Mouse (Mus musculus) CH12.LX (cell line): ENCODE measurements around the gene Tmsb10. TPM values are rescaled to one million over a fixed set of nuclear protein-coding genes. Genes with fewer than 3 reads are reported as not detected.

Experiments used
- DNase-seq: peaks from one replicate; pipeline ENCODE4 v3.0.0-alpha.2; 2013; ENCODE audit errors: extremely low read depth
- H3K27ac ChIP-seq: 2 replicates; pipeline ENCODE4 v1.5.1; 2012; ENCODE audit warnings: low read depth, mild to moderate bottlenecking, control low read depth, moderate library complexity; ENCODE audit not compliant: insufficient read depth
- H3K27me3 ChIP-seq: replicated peaks from 2 replicates; pipeline ENCODE3; 2012; ENCODE audit warnings: inconsistent platforms
- H3K36me3 ChIP-seq, 2 experiments: replicated peaks in 1 of 2; 2 replicates each; pipeline versions ENCODE3 to v1.6.1; 2012; ENCODE audit warnings: inconsistent platforms in 1 of 2, low read length in 1 of 2, mild to moderate bottlenecking in 1 of 2, mixed read lengths in 1 of 2, moderate library complexity in 1 of 2; ENCODE audit not compliant: control insufficient read depth in 1 of 2, insufficient read depth in 1 of 2
- H3K4me1 ChIP-seq, 2 experiments: 2 replicates each; pipeline ENCODE4 v1.6.1; 2012; ENCODE audit warnings: inconsistent platforms in 1 of 2, moderate library complexity in 1 of 2; ENCODE audit not compliant: insufficient read depth in 2 of 2, control insufficient read depth in 1 of 2
- H3K4me2 ChIP-seq: 2 replicates; pipeline ENCODE4 v1.6.1; 2012; ENCODE audit warnings: low read depth, mild to moderate bottlenecking, control low read depth; ENCODE audit not compliant: poor library complexity, insufficient read depth, severe bottlenecking
- H3K4me3 ChIP-seq, 3 experiments: fragments of 150-350 bp in 1 of 3; sonication (generic) in 1 of 3; replicated peaks in 1 of 3; 2 replicates each; pipeline versions ENCODE3 to v1.5.1; 2011 to 2012; ENCODE audit warnings: low read depth in 2 of 3, low read length in 2 of 3, mild to moderate bottlenecking in 2 of 3, moderate library complexity in 2 of 3, control low read depth in 1 of 3, improper control_type of control experiment in 1 of 3, inconsistent platforms in 1 of 3, mixed read lengths in 1 of 3; ENCODE audit not compliant: poor library complexity in 1 of 3
- H3K79me2 ChIP-seq: replicated peaks from 2 replicates; pipeline ENCODE4 v1.6.1; 2012; ENCODE audit warnings: mild to moderate bottlenecking, moderate library complexity; ENCODE audit not compliant: control insufficient read depth, poor library complexity, insufficient read depth, severe bottlenecking; ENCODE audit errors: extremely low read depth
- H3K9ac ChIP-seq: 2 replicates; pipeline ENCODE4 v1.6.1; 2012; ENCODE audit warnings: low read depth, mild to moderate bottlenecking, control low read depth, moderate library complexity; ENCODE audit not compliant: insufficient read depth
- H3K9me3 ChIP-seq: replicated peaks from 2 replicates; pipeline ENCODE3; 2012; ENCODE audit warnings: low read length, inconsistent platforms, mixed read lengths
- BHLHE40 ChIP-seq: IDR thresholded peaks from 2 replicates; pipeline ENCODE4 v1.6.1; 2011; ENCODE audit warnings: mild to moderate bottlenecking, low read depth, low read length, improper control_type of control experiment
- CHD1 ChIP-seq: IDR thresholded peaks from 2 replicates; pipeline ENCODE4 v1.6.1; 2012; ENCODE audit warnings: low read depth, low read length, improper control_type of control experiment, inconsistent platforms
- CTCF ChIP-seq, 2 experiments: IDR thresholded peaks in 1 of 2; conservative IDR thresholded peaks in 1 of 2; 2 replicates each; pipeline ENCODE4 v1.5.1; 2011 to 2012; ENCODE audit warnings: low read depth in 2 of 2, low read length in 2 of 2, improper control_type of control experiment in 1 of 2, inconsistent platforms in 1 of 2, mild to moderate bottlenecking in 1 of 2, moderate library complexity in 1 of 2
- JUND ChIP-seq: conservative IDR thresholded peaks from 2 replicates; pipeline ENCODE4 v1.6.1; 2011; ENCODE audit warnings: low read depth, low read length, improper control_type of control experiment
- KAT2A ChIP-seq: IDR thresholded peaks from 2 replicates; pipeline ENCODE4 v1.6.1; 2012; ENCODE audit warnings: low read length, improper control_type of control experiment, inconsistent platforms; ENCODE audit not compliant: insufficient replicate concordance
- MAX ChIP-seq: IDR thresholded peaks from 2 replicates; pipeline ENCODE4 v1.6.1; 2011; ENCODE audit warnings: low read length, improper control_type of control experiment
- MAZ ChIP-seq: IDR thresholded peaks from 2 replicates; pipeline ENCODE4 v1.6.1; 2012; ENCODE audit warnings: low read depth, mild to moderate bottlenecking, inconsistent platforms, low read length, improper control_type of control experiment, moderate library complexity
- MXI1 ChIP-seq: IDR thresholded peaks from 2 replicates; pipeline ENCODE4 v1.6.1; 2011; ENCODE audit warnings: mild to moderate bottlenecking, low read depth, low read length, improper control_type of control experiment
- MYC ChIP-seq: IDR thresholded peaks from 2 replicates; pipeline ENCODE4 v1.6.1; 2011; ENCODE audit warnings: low read depth, mild to moderate bottlenecking, improper control_type of control experiment, low read length
- NELFE ChIP-seq: IDR thresholded peaks from 2 replicates; pipeline ENCODE4 v1.6.1; 2011; ENCODE audit warnings: low read depth, low read length, improper control_type of control experiment
- SMC3 ChIP-seq: IDR thresholded peaks from 2 replicates; pipeline ENCODE4 v1.6.1; 2011; ENCODE audit warnings: low read depth, low read length, improper control_type of control experiment
- TBP ChIP-seq: conservative IDR thresholded peaks from 2 replicates; pipeline ENCODE4 v1.6.1; 2011; ENCODE audit warnings: low read depth, low read length, improper control_type of control experiment
- UBTF ChIP-seq: IDR thresholded peaks from 2 replicates; pipeline ENCODE4 v1.6.1; 2012; ENCODE audit warnings: low read depth, mild to moderate bottlenecking, inconsistent platforms, low read length, improper control_type of control experiment, moderate library complexity
- dilution Hi-C: fragments of 300-500 bp; cut with MboI; formaldehyde crosslinking; loops from 2 replicates; pipeline ENCODE4 v1.14.3; 2020; ENCODE audit warnings: low sequenced_read_pairs; ENCODE audit not compliant: extremely low pct_unique_long_range_greater_than_20kb, extremely low pct_ligation_motif_present
- in situ Hi-C: fragments of 300-500 bp; cut with MboI; formaldehyde crosslinking; loops from 3 replicates; pipeline ENCODE4 v1.14.3; 2019; ENCODE audit warnings: low sequenced_read_pairs, low pct_ligation_motif_present, low pct_unique_long_range_greater_than_20kb, mixed read lengths
- polyA plus RNA-seq: library from polyadenylated mRNA; unstranded; fragments of >175 nt; gene quantifications from 2 replicates; pipeline ENCODE4 v1.2.1, GENCODE M21; 2012; ENCODE audit warnings: low read depth; ENCODE audit not compliant: insufficient read length
- total RNA-seq, 2 experiments: library from RNA; depleted of rRNA; stranded (reverse); fragments of 300-350 nt in 1 of 2; fragments of >200 nt in 1 of 2; gene quantifications; 2 replicates each; pipeline ENCODE4 v1.2.3; 2012 to 2014

Gene Tmsb10
- total and polyA plus RNA-seq, 3 experiments = 223 to 479 (median 379) TPM

- H3K9ac ChIP-seq = no peak overlapping the region
- no peaks in the 10 kb centered on the region for H3K36me3 ChIP-seq
- H3K27me3 ChIP-seq = no peaks in the 10 kb centered on the region
- peaks cover 5 to 25% of the 10 kb centered on the region in 2 experiments for H3K4me1 ChIP-seq
- H3K4me2 ChIP-seq = no peak overlapping the region
- H3K9me3 ChIP-seq = peaks cover 2% of the 10 kb centered on the region
- TF ChIP-seq CTCF (conservative IDR thresholded peaks at IDR 0.05 in 1 of 2, IDR thresholded peaks at IDR 0.05 in 1 of 2; ENCODE audit: low read depth in 2 of 2, low read length in 2 of 2) (no peak), UBTF (no peak), CHD1 (no peak), TBP (no peak), MAX (no peak), KAT2A (no peak), MYC (no peak), MAZ (no peak), NELFE (no peak), BHLHE40 (no peak), JUND (no peak), MXI1 (no peak), SMC3 (no peak)
- H3K27ac ChIP-seq = no peak overlapping the region
- dilution Hi-C loops = no loop called here
- no peak overlapping the region for H3K4me3 ChIP-seq
- H3K79me2 ChIP-seq = no peaks in the 10 kb centered on the region
- DNase-seq = no peak
- in situ Hi-C loops = no loop called here
Measured at GRCm38 (mm10) chr6:72911261-72911660, 47.3 kb downstream of the Tmsb10 start.

Other genes starting within 250 kb of the Tmsb10 start
- gene Tcf7l1, start 169.5 kb downstream of the Tmsb10 start, total RNA-seq (2012; rRNA removed) = 0.13 and 0.21 TPM in 2 replicates
- 0.47 and 0.53 TPM in 2 replicates for gene Tcf7l1, start 169.5 kb downstream of the Tmsb10 start, total RNA-seq (2014; rRNA removed)
- gene Tcf7l1, start 169.5 kb downstream of the Tmsb10 start, polyA plus RNA-seq = 6.3 and 9.9 TPM in 2 replicates
- 82.5 and 108 TPM in 2 replicates for gene Kcmf1, start 58.8 kb downstream of the Tmsb10 start, total RNA-seq (2012; rRNA removed)
- 97.6 and 98.0 TPM in 2 replicates for gene Kcmf1, start 58.8 kb downstream of the Tmsb10 start, total RNA-seq (2014; rRNA removed)
- 161 and 207 TPM in 2 replicates for gene Kcmf1, start 58.8 kb downstream of the Tmsb10 start, polyA plus RNA-seq